Mouse (Mus musculus) 3134 (cell line): ENCODE data around the gene Tdpoz1.
"Not testable (repeated sequence)": the region's sequence is repeated elsewhere in the genome, so short reads cannot be mapped to it uniquely, and the experiment has no call there.

Source experiments
- DNase-seq: peaks from one replicate; pipeline ENCODE4 v3.0.0-alpha.2; 2011; ENCODE audit warnings: low spot score; ENCODE audit not compliant: insufficient read length; ENCODE audit errors: extremely low read depth

Gene Tdpoz1

DNA sequence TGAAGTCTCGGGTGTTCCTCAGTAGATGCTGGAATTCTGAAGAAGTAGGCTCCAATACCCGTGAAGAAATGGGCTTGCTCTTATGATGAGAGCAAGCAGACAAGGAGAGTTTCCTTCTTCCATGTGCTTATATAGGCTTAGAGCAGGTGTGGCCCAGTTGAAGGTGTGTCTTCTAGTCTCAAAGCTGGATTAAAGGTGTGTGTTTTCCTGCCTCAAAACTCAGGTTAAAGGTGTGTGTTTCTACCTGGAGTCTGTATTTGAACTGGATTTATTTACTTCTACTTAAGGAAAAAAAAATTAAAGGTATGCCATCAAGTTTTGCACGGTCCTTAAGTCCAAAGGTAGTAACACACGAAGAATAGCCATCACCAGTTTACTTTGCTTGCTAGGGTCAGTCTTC lies at the start of gene Tdpoz1:
Gene Tdpoz1 (minus strand): TSS at position 101 of the 400 bp plus-strand sequence.
- DNase-seq, result not testable (repeated sequence)

GRCm38 (mm10) chr3:93708969-93709637 lies 33.0 kb upstream of the Tdpoz1 start:
- DNase-seq, result not testable (repeated sequence)

DNA sequence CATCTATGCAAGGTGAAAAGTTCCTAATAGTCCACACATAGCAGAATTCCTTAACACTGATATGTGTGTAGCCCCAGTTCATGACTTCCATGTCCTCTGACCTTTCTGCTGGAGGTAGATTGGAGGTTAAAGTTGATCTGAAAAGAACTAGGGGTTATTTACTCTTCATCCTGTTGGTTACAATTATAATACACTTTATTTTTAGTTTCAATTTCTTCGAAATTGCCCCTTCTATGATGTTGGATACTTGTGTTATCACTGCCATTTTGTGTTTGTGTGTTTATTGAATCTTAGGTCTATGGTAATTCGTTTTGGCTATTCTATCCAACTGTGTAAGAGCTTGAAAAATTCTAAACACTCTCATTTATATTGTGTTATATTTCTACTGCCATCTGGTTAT lies 16.9 kb upstream of the Tdpoz1 start, which contains the start of gene Gm37596:
Gene Gm37596 (minus strand): TSS at position 101 of the 400 bp plus-strand sequence.
- not testable (repeated sequence) for DNase-seq

GRCm38 (mm10) chr3:93670805-93671503 lies 5.2 kb downstream of the Tdpoz1 start:
- DNase-seq, result not testable (repeated sequence)

GRCm38 (mm10) chr3:93654260-93654659 lies 21.9 kb downstream of the Tdpoz1 start:
- no peak for DNase-seq

GRCm38 (mm10) chr3:93652586-93652985 lies 23.5 kb downstream of the Tdpoz1 start, which contains the start of gene Tdpoz2:
TSS of gene Tdpoz2 (minus strand) at chr3:93652686.
- DNase-seq, result no peak

DNA sequence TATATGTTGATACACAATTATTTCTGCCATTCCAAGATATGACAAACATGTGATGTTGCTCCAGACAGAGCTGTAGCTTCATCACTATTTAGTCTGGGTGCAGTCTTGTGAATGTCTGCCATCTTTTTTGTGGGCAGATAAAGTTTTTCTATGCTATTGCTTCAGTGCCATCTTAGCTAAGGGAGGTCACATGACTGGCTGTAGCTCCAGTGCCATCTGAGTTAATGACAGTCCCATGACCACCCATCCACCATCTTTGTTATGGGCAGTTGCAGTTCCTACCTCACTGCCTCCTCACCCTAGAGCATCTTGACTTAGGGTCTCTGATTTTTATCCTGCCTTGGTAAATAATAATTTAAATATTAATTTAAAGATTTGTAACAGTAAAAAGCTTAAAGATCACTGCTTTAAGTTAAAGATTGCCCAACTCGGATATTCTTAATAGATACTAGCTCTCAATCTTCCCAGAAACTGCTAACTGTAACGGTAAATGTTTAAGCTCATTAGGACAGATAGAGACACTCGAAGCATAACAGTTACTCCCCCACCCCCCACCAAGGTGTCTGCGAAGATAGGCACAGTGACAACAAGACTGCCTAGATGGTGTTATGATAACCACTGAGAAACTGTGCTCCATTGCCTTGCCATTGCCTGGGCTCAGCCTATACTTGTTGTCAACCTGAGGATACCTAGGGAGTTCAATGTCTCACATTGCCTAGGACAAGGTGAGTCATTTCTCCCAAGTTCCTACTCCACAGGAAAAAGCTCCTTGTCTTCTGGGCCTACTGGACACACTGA lies 45.0 kb downstream of the Tdpoz1 start:
- not testable (repeated sequence) for DNase-seq
